Mouse (Mus musculus): Measurements from ENCODE around the gene Zfp512. TPM values are rescaled to one million over a fixed set of nuclear protein-coding genes. Genes with fewer than 3 reads are reported as not detected.

The Zfp512 gene
- polyA plus RNA-seq, 1 experiment: 24.8 TPM

- no peak overlapping the region for H3K27ac ChIP-seq (ENCODE audit: insufficient read depth, low read depth, low read length)
- H3K4me1 ChIP-seq (ENCODE audit: control insufficient read depth, insufficient read depth, low read length): peaks cover 9% of the 10 kb centered on the region
- no peak for TF ChIP-seq POLR2A (IDR thresholded peaks at IDR 0.05; ENCODE audit: borderline replicate concordance, low read depth, low read length)
- TF ChIP-seq CTCF (IDR thresholded peaks at IDR 0.05; ENCODE audit: low read depth, low read length): no peak
- no peak overlapping the region for H3K4me3 ChIP-seq (ENCODE audit: insufficient read depth, low read length)
These were observed 76.3 kb downstream of the Zfp512 start for GRCm38 (mm10) chr5:31528560-31528959.

Other genes with a start within 250 kb of the Zfp512 start
- 61.2 and 67.7 TPM in 2 replicates for gene Ppm1g, start 231.7 kb upstream of the Zfp512 start, polyA plus RNA-seq (2012; ENCODE audit: insufficient read depth, insufficient read length, missing spikeins)
- gene Nrbp1, start 211.6 kb upstream of the Zfp512 start, polyA plus RNA-seq (2012; ENCODE audit: insufficient read depth, insufficient read length, missing spikeins): 84.1 and 85.8 TPM in 2 replicates
- gene Gm9970, start 211.2 kb upstream of the Zfp512 start, polyA plus RNA-seq (2012; ENCODE audit: insufficient read depth, insufficient read length, missing spikeins): not detected in 2 replicates
- 4.6 and 8.3 TPM in 2 replicates for gene Krtcap3, start 200.7 kb upstream of the Zfp512 start, polyA plus RNA-seq (2012; ENCODE audit: insufficient read depth, insufficient read length, missing spikeins)
- 36.9 and 45.0 TPM in 2 replicates for gene Ift172, start 161.3 kb upstream of the Zfp512 start, polyA plus RNA-seq (2012; ENCODE audit: insufficient read depth, insufficient read length, missing spikeins)
- gene Fndc4, start 156.4 kb upstream of the Zfp512 start, polyA plus RNA-seq (2012; ENCODE audit: insufficient read depth, insufficient read length, missing spikeins): not detected in 2 replicates
- gene Gckr, start 155.0 kb upstream of the Zfp512 start, polyA plus RNA-seq (2012; ENCODE audit: insufficient read depth, insufficient read length, missing spikeins): not detected in 2 replicates
- gene 4930548H24Rik, start 33.3 kb downstream of the Zfp512 start, polyA plus RNA-seq (2012; ENCODE audit: insufficient read depth, insufficient read length, missing spikeins): not detected in 2 replicates
- gene Gpn1, start 42.3 kb downstream of the Zfp512 start, polyA plus RNA-seq (2012; ENCODE audit: insufficient read depth, insufficient read length, missing spikeins): 13.8 and 17.3 TPM in 2 replicates
- 37.2 and 44.5 TPM in 2 replicates for gene Slc4a1ap, start 74.6 kb downstream of the Zfp512 start, polyA plus RNA-seq (2012; ENCODE audit: insufficient read depth, insufficient read length, missing spikeins)
- gene Supt7l, start 75.4 kb downstream of the Zfp512 start, polyA plus RNA-seq (2012; ENCODE audit: insufficient read depth, insufficient read length, missing spikeins): 16.2 and 17.9 TPM in 2 replicates
- gene Mrpl33, start 144.5 kb downstream of the Zfp512 start, polyA plus RNA-seq (2012; ENCODE audit: insufficient read depth, insufficient read length, missing spikeins): 131 and 193 TPM in 2 replicates
- 12.3 and 12.4 TPM in 2 replicates for gene Rbks, start 245.2 kb downstream of the Zfp512 start, polyA plus RNA-seq (2012; ENCODE audit: insufficient read depth, insufficient read length, missing spikeins)
- gene Babam2, start 245.3 kb downstream of the Zfp512 start, polyA plus RNA-seq (2012; ENCODE audit: insufficient read depth, insufficient read length, missing spikeins): 64.1 and 69.4 TPM in 2 replicates